Mouse (Mus musculus): ENCODE data around the gene Rab7.
A peak's percentile ranks its signal among the peaks of the same experiment; 100 is the strongest.
"Not testable (repeated sequence)": the region's sequence is repeated elsewhere in the genome, so short reads cannot be mapped to it uniquely, and the experiment has no call there.

Rab7 gene

GRCm38 (mm10) chr6:88053228-88054080 is 8.4 kb upstream of the Rab7 start:
- no peak for DNase-seq (ENCODE audit: low spot score in 2 of 2)

- DNase-seq (ENCODE audit: low spot score in 2 of 2): no peak
Measured at GRCm38 (mm10) chr6:88051206-88051605, 6.1 kb upstream of the Rab7 start.

- DNase-seq (ENCODE audit: low spot score in 2 of 2): no peak
Measured at GRCm38 (mm10) chr6:88049008-88049407, 3.9 kb upstream of the Rab7 start.

GRCm38 (mm10) chr6:88047853-88048252 is 2.8 kb upstream of the Rab7 start:
- DNase-seq (ENCODE audit: low spot score in 2 of 2): no peak

GRCm38 (mm10) chr6:88045406-88045766 is 316 bp upstream of the Rab7 start:
- DNase-seq (ENCODE audit: low spot score in 2 of 2): no peak

- DNase-seq (ENCODE audit: low spot score in 2 of 2): no peak
Measured at GRCm38 (mm10) chr6:88044234-88044576, 865 bp downstream of the Rab7 start.

GRCm38 (mm10) chr6:88042336-88042735 is 2.7 kb downstream of the Rab7 start:
- DNase-seq (ENCODE audit: low spot score in 2 of 2): no peak

GRCm38 (mm10) chr6:88041221-88041620 is 3.8 kb downstream of the Rab7 start:
- DNase-seq (ENCODE audit: low spot score in 2 of 2): no peak

- no peak for DNase-seq (ENCODE audit: low spot score in 2 of 2)
Measured at GRCm38 (mm10) chr6:88039426-88039825, 5.6 kb downstream of the Rab7 start.

- no peak for DNase-seq (ENCODE audit: low spot score in 2 of 2)
Measured at GRCm38 (mm10) chr6:88037471-88038045, 7.5 kb downstream of the Rab7 start.

GRCm38 (mm10) chr6:88033504-88033903 is 11.6 kb downstream of the Rab7 start:
- no peak for DNase-seq (ENCODE audit: low spot score in 2 of 2)

- DNase-seq (ENCODE audit: low spot score in 2 of 2): no peak
Measured at GRCm38 (mm10) chr6:88030432-88030831, 14.6 kb downstream of the Rab7 start.

GRCm38 (mm10) chr6:88027390-88027789 is 17.7 kb downstream of the Rab7 start:
- peak in 1 of 2 experiments; percentile 25 for DNase-seq (ENCODE audit: low spot score in 2 of 2)

- no peak for DNase-seq (ENCODE audit: low spot score in 2 of 2)
Measured at GRCm38 (mm10) chr6:88023316-88023890, 21.7 kb downstream of the Rab7 start.

GRCm38 (mm10) chr6:88019154-88019553 is 25.9 kb downstream of the Rab7 start:
- no peak for DNase-seq (ENCODE audit: low spot score in 2 of 2)

- no peak for DNase-seq (ENCODE audit: low spot score in 2 of 2)
Measured at GRCm38 (mm10) chr6:88017821-88018220, 27.2 kb downstream of the Rab7 start.

GRCm38 (mm10) chr6:88015797-88016196 is 29.3 kb downstream of the Rab7 start:
- DNase-seq (ENCODE audit: low spot score in 2 of 2): no peak

GRCm38 (mm10) chr6:88013456-88013855 is 31.6 kb downstream of the Rab7 start:
- DNase-seq (ENCODE audit: low spot score in 2 of 2): no peak

GRCm38 (mm10) chr6:88012601-88013000 is 32.5 kb downstream of the Rab7 start:
- no peak for DNase-seq (ENCODE audit: low spot score in 2 of 2)

- not testable (repeated sequence) for DNase-seq (ENCODE audit: low spot score in 2 of 2)
Measured at GRCm38 (mm10) chr6:88011106-88011505, 34.0 kb downstream of the Rab7 start.

- DNase-seq (ENCODE audit: low spot score in 2 of 2): peak in 1 of 2 experiments; percentile 22
Measured at GRCm38 (mm10) chr6:88009209-88009608, 35.9 kb downstream of the Rab7 start.

- not testable (repeated sequence) for DNase-seq (ENCODE audit: low spot score in 2 of 2)
Measured at GRCm38 (mm10) chr6:88004773-88005172, 40.3 kb downstream of the Rab7 start.

GRCm38 (mm10) chr6:88003439-88003838 is 41.6 kb downstream of the Rab7 start:
- peak in 1 of 2 experiments; percentile 36 for DNase-seq (ENCODE audit: low spot score in 2 of 2)
